Mouse (Mus musculus): Measurements from ENCODE around the gene Znrf1. TPM values are rescaled to one million over a fixed set of nuclear protein-coding genes. Genes with fewer than 3 reads are reported as not detected.

Gene Znrf1
- total RNA-seq, 1 experiment from 2014 or later = 83.2 TPM

DNA sequence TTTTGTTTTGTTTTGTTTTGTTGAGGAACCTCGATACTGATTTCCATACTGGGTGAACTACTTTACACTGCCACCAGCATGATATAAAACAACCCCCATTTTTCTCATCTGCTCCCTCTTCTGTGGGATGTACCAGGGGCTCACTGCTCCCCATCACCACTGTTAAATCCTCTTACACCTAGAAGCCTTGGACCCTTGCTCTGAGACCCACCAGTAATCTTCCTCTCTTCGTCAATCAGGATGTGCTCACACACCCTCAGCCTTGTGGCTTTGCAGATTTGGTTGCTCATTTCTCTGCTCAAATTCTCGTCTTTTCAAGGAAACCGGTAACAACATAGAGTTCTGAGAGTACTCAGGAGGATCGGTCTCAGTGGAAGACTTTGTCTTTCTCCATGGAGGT lies 7.8 kb upstream of the Znrf1 start:
- ATAC-seq (ENCODE audit: extremely low read depth, insufficient number of reproducible peaks, low FRiP score, poor library complexity, severe bottlenecking) = no peak

DNA sequence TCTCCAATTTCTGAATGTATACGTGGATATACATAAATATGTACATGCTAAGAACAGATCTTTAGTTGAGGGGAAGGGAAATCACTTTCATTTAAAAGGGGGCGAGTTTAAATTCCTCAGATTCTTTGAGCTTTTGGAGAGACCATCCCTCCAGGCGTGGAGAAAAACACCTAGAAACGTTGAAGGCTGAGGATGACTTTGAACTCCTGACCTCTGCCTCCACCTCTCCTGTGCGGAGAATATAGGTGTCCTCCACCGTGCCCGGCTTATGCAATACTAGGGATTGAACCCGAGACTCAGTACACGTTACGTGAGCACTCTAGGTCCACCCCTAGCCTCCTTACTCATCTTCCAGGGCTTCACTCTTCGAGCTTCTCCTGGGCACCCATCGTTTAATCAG lies 4.7 kb upstream of the Znrf1 start:
- ATAC-seq (ENCODE audit: extremely low read depth, insufficient number of reproducible peaks, low FRiP score, poor library complexity, severe bottlenecking) = no peak

DNA sequence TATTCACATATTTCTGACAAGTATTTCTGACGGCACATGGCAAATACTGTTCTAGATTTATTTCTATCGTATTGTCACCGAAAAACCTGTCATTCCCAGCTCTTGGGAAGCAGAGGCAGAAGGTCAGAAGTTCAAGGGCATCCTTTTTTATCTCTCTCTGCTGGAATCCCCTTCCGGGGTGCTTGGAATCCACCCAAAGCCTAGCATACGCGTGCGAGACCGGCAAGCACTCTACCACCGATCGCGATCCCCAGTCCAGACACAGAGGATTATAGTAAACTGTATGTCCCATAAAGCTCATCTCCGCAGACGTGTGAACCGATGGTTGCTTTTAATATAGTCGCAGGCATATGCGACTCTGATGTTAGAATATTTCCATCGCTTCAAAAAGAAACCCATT lies 4.3 kb upstream of the Znrf1 start:
- no peak for ATAC-seq (ENCODE audit: extremely low read depth, insufficient number of reproducible peaks, low FRiP score, poor library complexity, severe bottlenecking)

DNA sequence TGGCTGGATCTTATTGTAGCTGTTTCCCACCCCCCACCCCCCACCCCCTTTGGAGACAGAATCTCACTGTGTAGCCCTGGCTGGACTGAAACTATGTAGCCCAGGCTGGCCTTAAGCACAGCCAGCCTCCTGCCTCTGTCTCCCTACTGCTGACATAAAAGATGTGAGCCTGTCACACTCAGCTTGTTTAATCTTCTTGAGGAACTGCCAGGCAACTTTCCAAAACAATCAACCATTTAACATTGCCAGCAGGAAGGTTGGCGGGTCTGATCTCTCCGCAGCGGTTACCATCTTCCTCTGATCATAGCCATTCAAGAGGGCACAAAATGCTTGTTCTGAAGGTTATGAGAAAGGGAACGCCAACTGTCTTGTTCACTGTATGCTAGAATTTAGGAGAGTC lies 2.4 kb upstream of the Znrf1 start:
- no peak for ATAC-seq (ENCODE audit: extremely low read depth, insufficient number of reproducible peaks, low FRiP score, poor library complexity, severe bottlenecking)

DNA sequence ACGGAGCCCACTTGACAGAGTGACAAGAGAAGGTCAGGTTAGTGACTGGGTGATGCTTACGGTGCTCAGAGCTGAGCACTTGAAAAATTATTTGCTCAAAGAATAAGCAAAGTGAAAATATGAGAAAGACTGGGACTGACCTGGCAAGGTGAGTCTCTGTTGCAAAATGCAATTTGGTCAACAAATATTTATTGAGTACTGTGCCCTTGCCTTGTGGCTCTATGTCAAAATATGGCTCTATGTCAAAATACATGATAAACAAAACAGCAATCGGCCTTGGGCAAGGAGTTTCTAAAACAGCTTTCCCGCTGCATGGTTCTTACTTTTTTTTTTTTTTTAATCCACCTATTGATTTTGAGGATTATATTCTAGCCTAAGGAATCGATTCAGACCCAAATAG lies 406 bp upstream of the Znrf1 start:
- ATAC-seq (ENCODE audit: extremely low read depth, insufficient number of reproducible peaks, low FRiP score, poor library complexity, severe bottlenecking) = no peak

DNA sequence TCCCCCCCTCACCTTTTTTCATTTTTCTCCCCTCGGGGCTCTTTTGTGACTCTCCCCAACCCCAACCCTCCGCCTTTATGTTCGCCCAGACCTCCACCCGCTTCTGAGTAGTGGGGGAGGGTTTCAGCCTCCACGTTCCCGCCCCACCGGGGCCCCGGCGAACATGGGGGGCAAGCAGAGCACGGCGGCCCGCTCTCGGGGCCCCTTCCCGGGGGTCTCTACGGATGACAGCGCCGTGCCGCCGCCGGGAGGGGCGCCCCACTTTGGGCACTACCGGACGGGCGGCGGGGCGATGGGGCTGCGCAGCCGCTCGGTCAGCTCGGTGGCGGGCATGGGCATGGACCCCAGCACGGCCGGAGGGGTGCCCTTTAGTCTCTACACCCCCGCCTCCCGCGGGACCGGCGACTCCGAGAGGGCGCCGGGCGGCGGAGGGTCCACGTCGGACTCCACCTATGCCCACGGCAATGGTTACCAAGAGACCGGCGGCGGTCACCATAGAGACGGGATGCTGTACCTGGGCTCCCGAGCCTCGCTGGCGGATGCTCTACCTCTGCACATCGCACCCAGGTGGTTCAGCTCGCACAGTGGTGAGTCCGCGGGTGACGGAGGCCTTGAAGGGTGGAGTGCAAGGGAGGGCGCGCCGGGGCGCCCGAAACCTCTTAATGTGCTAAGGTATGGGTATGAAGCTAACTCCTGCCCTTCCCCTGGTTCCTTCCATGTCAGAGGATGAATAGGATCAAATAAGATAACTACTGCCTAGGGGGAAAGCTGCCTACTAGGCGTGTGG lies 1.3 kb downstream of the Znrf1 start:
- peak; percentile 51 for ATAC-seq (ENCODE audit: extremely low read depth, insufficient number of reproducible peaks, low FRiP score, poor library complexity, severe bottlenecking)

DNA sequence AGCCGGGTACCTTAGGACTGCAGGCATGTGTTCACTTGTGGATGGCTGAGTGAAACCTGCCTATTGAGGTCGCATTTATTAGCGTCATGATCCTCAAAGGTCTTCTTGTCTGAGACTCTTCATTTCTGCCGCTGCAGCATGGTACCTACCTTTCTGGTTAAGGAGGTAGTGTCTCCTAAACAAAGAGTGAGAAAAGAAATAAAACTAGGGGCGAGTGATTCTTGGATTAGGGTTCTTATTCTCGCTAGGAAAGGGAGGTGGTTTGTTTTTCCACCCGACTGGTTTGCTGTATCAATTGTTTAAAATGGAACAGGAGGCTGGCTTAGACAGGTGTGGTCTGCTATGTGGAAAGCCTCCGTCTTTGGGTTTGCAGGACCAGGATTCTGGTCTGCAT lies 1.9 kb downstream of the Znrf1 start:
- no peak for ATAC-seq (ENCODE audit: extremely low read depth, insufficient number of reproducible peaks, low FRiP score, poor library complexity, severe bottlenecking)

DNA sequence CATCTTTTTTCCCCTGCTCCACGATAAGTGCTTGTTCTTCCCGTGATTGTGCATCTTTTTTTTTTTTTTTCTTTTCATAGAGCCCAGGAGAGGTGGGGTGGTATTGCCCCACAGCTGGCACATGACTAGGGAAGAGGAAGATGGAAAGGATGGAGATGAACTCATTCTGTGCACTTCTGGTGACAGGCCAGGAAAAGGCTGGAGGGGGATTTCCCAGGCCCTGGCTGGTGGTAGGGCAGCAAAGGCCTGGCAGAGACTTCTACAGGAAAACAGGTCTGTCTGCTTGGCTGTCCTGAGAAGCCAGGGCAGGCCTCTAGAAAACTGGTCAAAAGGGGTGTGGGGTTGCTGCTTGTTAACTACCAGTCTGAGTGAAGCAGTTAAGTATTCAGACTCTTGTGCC lies 2.3 kb downstream of the Znrf1 start:
- no peak for ATAC-seq (ENCODE audit: extremely low read depth, insufficient number of reproducible peaks, low FRiP score, poor library complexity, severe bottlenecking)

DNA sequence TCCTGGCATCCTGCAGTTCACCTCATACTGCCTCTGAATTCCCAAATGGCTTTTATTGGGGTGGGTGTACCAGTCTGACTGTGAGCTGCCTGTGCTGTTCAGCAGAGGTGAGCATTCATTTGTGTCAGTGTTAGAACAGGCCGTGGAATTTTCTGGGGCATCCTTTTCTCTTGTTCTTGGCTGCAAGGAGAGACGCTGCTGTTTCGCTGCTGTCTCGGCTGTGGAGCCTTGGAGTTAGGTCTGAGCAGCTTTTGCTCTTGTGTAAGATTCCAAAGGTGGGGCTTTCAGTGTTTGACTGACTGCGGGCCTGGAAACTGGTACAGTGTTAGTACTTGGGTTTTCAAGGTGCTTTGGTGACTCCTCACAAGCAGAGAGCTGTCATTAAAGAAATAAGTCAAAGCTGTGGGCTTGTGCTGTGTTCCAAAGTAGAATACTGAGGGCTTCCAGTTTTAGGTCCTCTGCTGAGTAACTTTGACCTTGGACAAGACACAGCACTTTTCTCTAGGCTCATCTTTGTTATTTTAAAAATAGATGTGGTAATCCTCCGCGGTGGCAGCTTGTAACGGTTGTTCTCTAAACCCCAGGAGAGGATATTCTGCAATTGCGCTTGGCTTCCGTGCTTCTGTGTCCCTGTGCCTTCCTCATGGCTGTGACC lies 3.7 kb downstream of the Znrf1 start:
- ATAC-seq (ENCODE audit: extremely low read depth, insufficient number of reproducible peaks, low FRiP score, poor library complexity, severe bottlenecking) = no peak

DNA sequence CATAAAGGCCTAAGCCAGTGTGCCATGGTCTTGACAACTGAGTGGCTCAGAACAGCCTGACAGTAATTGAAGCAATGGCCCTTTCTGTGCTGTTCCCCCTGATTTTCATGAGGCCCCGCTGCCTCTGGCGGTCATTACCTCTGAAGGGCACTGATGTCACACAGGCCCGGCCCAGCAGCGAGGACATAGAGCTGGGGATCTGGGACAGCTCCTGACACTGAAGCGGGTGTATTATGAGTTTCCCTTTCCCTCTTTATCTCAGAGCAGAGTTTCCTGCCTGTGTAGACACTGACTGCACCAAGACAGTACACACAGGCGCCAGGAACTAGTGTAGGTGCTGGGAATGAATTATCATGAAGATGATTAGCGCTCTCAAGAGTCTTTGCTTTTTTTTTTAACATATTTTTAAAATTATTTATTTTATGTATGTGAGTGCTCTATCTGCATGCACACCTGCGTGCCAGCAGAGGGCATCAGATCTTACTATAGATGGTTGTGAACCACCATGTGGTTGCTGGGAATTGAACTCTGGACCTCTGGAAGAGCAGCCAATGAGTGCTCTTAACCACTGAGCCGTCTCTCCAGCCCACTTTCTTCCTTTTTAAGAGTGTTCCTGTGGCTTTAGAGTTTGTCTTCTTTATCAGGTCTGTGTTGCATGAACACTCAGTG lies 7.9 kb downstream of the Znrf1 start:
- ATAC-seq (ENCODE audit: extremely low read depth, insufficient number of reproducible peaks, low FRiP score, poor library complexity, severe bottlenecking) = no peak

DNA sequence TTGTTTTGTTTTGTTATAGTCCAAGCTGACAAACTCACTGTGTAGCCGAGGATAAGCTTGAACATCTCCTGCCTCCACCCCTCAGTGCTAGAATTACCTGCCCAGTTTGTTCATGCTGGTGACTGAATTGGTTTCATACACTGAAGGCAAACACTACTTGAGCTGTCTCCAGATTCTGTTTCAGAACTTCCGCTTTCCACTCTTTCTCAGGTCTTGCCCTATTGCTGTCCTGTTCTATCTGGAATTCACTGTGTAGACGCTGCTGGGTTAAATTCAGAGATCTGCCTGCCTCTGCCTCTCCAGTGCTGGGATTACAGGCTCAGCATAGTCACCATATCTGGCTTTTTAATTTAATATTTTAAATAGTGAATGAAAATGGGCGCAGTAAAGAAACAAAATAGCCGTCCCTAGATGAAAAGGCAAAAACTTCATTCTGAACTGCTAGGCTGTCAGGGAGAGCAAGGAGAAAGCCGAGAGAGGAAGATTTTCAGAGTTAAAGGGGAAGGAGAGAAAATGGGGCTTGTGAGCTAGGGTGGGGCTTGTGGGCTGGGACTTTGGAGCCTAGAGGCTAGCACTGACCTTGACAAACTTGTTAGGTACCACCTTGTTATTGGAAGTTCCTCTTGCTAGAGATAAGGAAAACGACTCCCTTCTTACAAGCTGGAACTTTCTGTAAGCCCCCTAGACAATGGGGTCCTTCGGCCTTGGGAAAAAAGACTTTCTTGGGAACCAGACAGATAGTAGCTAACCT lies 9.7 kb downstream of the Znrf1 start:
- no peak for ATAC-seq (ENCODE audit: extremely low read depth, insufficient number of reproducible peaks, low FRiP score, poor library complexity, severe bottlenecking)

DNA sequence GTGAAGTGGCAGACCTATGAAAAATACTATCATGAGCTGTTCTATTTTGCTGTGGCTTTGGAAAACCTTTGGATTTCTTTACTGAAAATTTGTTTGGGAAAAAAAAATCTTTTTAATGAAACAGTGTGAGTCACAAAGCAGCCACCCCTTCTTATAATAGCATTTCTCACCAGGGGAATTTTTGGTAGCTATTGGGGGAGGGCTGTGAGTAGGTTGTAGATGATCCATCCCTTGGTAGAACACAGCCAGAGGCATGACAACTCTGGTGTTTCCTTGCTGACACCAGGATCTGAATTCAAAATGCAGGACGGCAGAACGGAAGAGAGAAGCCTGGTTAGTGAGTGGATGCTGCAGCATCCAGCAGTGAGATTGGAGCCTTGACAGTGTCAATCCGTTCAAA lies 11.2 kb downstream of the Znrf1 start:
- no peak for ATAC-seq (ENCODE audit: extremely low read depth, insufficient number of reproducible peaks, low FRiP score, poor library complexity, severe bottlenecking)

DNA sequence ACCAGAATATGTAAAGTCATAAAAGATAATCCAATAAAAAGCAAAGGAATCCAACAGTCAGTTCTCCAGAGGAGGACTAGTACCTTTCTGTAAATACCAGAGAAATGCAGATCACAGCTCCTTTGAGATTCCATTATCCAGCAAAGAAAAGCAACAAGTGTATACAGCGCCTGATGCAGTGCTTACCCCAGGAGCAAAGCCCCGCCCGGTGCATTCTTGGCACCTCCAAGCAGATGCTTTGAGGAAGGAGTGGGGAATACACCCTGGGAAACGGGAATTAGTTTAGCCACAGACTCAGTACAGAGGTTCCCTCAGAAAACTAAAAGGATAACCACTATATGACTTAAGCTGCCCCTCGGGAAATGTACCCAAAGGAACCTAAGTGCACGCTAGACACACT lies 12.3 kb downstream of the Znrf1 start:
- no peak for ATAC-seq (ENCODE audit: extremely low read depth, insufficient number of reproducible peaks, low FRiP score, poor library complexity, severe bottlenecking)

DNA sequence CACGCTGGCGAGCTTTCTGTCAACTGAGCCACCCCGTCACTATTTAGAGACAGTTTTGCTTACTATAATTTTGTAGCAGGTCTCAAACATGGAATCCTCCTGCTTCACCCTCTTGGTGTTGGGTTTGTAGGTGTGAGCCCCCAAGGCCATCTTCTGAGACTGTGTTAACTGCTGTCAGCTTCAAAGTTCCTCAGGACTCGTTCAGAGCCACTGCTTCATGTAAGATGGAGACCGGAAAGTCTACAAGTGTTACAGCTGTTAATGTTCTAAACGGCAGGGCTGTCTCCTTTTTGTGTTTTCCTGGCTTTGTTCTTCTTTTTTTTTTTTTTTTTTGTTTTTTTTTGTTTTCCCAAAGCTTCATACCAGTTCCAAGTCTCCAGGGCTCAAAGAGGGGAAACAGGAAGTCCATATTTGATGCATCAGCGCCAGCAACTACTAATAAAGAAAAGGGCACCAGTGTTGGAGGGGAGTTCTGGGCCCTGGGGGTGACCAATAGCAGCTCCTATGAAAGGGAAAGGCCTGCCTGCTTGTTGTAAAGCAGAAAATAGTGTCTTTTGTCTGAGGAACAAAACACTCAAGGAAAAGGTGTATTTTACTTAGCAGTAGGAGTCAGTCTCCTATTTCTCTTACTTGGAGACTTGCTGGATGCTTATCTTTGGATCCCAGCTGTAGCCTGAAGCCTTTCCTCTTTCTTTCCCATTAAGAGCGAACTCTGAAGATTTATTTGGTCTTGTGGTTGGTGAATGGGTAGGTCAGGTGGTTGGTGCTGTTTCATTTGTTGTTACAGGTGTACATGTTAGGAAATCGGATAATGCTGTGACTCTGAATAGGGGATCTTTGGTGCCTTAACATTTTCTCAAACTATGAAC lies 14.3 kb downstream of the Znrf1 start:
- no peak for ATAC-seq (ENCODE audit: extremely low read depth, insufficient number of reproducible peaks, low FRiP score, poor library complexity, severe bottlenecking)

DNA sequence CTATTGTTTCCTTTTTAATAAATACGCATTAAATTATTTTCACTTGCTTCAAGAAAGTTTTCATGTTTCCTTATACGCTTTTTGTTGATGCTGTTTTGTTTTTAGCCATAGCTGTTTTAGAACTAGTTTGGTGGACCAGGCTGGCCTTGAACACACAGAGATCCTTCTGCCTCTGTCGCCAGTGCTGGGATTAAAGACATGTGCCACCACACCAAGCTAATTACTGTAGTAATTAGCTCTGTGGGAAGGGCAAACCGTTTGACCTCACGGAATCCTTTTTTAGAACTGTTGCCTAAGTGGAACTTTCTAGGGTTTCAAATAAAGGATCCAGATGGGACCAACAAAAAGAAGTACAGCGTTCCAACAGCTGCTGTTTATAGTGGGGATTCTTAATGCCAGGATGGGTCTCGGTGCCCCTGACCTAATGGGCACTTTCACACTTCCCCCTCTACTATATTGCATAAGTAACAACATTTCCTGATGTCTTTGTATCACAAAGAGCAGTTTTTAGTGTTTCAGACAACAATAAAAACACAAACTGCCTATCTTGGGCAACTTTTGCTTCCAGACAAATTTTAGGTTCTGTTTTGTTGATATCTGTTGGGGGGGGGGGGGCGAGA lies 15.7 kb downstream of the Znrf1 start:
- ATAC-seq (ENCODE audit: extremely low read depth, insufficient number of reproducible peaks, low FRiP score, poor library complexity, severe bottlenecking) = no peak

DNA sequence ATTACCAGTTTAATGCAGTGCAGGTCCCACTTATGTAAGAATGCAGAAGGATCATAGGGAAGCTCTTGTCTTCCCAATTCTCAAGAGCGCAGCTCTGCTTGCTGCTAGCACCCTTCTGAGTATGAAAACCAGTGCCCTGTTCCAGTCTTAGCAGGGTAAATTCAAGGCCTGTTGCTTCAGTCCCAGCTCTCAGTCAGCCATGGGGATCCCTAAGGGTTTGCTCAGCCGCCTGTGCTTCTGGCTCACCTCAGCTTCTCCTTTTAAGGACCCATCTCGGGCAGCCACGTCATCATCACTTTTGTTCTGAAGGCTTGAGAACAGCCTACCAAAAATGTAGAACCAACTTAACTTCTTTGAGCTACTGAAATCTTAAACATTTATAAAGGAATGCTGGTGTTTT lies 25.9 kb downstream of the Znrf1 start:
- ATAC-seq (ENCODE audit: extremely low read depth, insufficient number of reproducible peaks, low FRiP score, poor library complexity, severe bottlenecking) = peak; percentile 86

DNA sequence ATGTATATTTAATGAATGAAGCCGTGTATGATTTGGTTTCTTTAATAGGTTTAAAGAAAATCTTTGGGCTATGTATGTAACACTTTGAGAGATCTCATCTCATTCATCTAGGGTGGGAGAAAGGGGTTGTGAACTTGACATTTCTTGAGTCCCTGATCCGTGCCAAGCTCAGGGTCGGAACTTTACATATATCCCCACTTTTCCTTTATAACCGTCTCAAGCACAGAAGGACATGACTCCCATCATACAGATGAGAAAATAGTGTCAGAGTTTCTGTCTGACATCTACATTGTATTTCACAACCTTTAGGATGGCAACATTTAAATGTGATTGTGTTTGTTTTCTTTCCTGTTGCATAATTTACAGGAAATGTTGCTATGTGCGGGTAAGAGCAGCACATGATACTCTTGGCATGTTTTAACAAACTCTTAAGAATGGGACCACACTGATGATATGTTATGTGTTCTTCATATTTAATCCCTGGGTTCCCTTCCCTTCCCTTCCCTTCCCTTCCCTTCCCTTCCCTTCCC lies 26.4 kb downstream of the Znrf1 start:
- ATAC-seq (ENCODE audit: extremely low read depth, insufficient number of reproducible peaks, low FRiP score, poor library complexity, severe bottlenecking) = peak; percentile 64

DNA sequence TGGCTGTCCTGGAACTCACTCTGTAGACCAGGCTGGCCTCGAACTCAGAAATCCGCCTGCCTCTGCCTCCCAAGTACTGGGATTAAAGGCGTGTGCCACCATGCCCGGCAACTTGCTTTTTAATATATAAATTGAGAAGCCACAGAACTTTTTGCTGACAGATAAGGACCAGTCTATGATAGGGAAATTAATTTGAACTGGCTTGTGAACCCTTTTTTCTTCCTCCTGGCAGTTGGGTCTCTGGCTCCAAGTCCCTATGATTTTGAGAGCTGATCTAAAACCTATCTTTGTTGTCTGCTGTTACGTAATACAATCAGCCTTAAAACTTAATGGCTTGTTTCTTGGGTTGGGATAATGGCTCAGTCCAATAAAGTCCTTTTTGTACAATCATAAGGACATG lies 27.2 kb downstream of the Znrf1 start:
- no peak for ATAC-seq (ENCODE audit: extremely low read depth, insufficient number of reproducible peaks, low FRiP score, poor library complexity, severe bottlenecking)

All from neutrophil, adult 5-6 weeks (primary cell).